Mouse (Mus musculus) inflammation-experienced regulatory T-cells, adult 6 months (primary cell): ENCODE measurements around the gene 4933402D24Rik. TPM values are rescaled to one million over a fixed set of nuclear protein-coding genes. Genes with fewer than 3 reads are reported as not detected.
A peak's percentile ranks its signal among the peaks of the same experiment; 100 is the strongest.

ENCODE experiments used
- ATAC-seq: one replicate; pipeline ENCODE4 v1.8.0; 2017
- polyA plus RNA-seq, 3 experiments: library from polyadenylated mRNA; unstranded; fragments of 100-300 nt; shearing (Covaris generic); gene quantifications; one replicate each; pipeline ENCODE4 v1.2.1; 2017

Gene 4933402D24Rik
- polyA plus RNA-seq = under 1 TPM in 1 of 3 experiments, not detected in 2; 0.26 TPM

DNA sequence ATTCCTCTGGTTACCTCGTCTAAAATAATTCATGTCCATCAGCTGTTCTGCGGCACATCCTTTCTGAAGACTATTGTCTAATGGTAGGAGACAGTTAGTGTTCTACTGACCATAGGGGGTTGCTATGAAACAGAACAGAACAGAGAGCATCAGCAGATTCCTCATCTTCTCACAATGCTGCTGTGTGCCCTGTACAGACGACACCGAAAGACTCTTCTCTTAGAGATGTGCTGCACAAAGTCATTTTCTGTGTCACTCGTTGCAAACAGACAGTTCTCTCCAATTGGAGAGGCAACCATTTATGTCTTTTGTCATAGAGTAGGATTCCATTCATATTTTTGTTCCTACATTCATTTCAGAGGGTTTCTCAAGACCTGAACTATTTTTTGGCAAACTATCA lies at the start of gene 4933402D24Rik:
Gene 4933402D24Rik (minus strand): TSS at position 101 of the 400 bp plus-strand sequence.
- ATAC-seq = no peak

DNA sequence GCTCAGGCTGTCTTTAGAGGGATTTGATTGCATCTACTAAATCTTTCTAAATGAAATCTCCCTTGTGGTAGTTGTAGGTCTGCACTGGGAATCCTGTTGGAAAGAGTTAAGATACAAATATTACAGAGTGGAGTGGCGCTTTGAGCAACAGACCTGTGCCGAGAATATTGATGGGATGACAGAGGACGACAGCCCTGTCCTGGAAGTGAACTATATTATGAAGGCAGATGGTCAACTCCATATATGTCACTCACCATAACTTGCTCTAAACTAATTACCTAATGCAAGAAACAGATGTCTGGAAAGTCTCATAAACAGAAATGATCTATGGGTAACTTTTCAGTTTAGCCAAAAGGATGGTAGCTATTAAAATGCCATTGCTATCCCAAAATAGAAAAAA lies 39.5 kb upstream of the 4933402D24Rik start:
- no peak for ATAC-seq

DNA sequence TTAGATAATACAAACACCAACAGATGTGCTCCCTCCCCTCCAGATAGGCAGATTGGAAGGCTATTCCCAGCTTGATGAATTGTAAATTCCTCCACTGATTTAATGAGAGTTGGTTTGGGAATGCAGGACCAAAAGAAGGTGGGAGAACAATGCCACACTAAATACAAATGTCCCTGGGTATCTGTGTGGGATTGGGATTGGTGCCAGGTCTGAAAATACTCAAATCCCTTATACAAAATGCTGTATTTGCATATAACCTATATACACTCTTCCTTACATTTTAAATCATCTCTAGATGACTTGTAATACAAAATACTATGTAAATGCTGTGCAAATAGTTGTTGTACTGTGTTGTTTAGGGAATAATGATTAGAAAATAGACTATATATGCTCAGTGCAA lies 36.0 kb upstream of the 4933402D24Rik start:
- no peak for ATAC-seq

DNA sequence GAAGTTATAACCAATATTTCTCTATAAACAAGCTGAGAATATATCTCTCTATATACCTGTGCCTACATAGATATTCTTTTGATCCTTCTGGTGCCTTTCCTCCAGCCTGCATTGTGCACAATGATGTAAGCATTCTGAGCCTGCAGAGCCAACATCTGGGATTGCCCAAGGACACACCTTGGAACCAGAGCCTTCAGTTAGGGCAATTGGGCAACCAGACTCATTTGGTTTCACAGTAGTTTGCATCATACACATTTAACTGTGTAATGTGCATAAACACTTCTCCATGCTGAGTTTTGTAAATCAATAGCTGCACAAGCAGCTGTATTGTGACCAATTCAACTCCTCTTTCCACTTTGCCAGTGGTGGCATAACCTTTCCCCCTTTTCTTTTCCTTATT lies 25.3 kb upstream of the 4933402D24Rik start:
- ATAC-seq = no peak

DNA sequence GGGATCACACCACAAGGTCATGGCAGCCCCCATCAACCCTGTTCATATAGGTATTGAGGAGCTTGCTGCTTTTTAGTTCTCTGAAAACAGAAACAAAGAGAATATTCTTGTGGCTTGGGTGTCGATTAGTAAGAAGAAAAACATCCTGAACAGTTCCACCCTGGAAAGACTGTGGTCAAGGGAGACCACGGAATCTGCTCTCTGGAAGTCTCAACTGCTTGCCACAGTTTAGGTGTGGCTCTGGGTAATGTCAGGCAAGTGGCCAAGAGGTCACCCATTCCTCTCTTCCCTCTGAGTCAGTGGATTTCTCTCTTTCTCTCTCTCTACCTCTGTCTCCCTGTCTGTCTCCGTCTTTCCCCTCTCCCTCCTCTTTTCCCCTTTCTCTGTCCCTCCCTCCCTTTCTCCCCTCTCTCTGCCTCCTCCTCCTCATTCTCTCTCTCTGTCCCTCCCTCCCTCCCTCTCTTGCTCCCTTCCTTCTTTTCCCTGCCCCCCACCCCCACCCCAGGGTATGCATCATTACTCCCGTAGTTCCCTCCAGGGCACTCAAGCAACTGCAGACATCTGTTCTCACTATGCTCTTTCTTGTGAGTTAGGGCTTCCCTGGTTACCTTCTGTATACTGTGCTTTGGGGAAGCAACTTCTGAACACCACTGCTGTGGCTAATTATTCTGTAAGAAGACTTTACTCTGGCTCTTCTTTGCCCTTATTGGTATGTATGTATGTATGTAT lies 8.0 kb upstream of the 4933402D24Rik start:
- no peak for ATAC-seq

DNA sequence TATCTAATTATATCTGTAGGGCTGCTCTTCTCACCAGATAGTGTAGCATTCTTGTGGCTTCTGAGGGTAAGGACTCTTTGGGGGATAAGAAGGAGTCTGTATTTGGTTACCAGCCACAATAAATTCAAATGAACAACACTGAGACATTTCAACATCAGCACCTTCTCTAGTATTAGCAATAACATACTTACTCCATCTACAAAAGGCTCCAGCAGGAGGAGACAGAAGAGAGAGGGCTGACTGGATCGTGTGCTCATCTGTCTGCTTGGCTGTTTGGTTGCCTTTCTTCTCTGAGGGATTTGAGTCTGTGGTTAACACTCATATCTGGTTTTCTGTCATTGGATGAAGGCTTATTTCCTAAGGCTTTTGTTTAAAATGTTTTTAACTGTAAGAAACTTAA lies 7.3 kb upstream of the 4933402D24Rik start:
- ATAC-seq = no peak

DNA sequence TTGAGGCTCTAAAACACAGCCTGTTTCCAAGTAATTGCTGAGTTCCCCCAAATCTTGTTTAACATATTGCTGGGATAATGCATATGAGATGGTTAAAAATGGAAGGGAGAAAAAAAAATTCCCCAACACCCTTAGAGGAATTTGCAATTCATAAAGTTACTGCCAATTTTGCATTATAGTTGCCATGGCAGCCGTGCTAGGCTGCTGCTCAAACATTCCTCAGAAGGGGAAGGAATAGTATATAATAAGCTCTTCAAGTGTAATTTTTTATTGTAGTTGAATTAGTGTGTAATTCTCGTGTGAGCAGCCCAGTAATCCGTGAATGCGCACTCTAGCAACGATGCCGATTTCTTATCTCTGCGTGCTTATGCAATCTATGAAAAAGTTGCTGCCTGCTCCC lies 1.2 kb upstream of the 4933402D24Rik start:
- ATAC-seq = no peak

DNA sequence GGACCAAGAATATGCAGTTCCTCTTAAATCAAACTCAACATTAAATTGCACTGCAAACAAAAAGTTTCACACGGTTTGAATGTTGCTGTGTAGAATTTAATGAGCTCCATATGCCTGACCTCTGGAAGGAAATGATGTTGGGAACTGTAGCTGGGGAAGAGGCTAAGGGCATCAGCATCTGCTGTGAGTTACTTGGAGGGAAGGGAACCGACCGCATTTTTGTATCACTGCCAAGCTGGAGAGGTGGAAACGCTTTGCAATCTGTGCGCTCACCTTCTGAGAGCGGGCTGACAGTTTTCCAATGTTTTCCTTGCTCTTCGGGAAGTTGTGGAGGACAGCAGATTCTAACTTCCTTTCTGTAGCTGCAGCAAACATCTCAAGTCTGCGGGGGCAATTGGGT lies 955 bp downstream of the 4933402D24Rik start:
- ATAC-seq = no peak

DNA sequence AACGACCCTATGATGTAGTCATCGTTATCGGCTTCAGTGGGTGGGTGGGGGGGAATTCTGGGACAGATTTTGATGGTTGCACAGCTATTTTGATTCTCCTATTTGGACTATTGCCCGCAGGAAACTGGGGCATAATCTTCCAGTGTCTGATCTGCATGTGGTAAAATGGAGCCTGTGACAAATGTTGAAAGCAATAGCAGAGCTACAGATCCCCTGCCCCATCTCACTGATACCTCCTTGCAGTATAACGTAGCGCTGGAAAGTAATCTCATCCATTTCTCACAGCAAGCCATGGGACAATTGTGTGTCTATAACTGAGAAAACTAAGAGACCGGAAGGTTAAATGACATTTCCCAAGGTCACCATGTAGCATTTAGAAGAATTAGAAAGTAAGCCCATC lies 4.7 kb downstream of the 4933402D24Rik start:
- ATAC-seq = no peak

DNA sequence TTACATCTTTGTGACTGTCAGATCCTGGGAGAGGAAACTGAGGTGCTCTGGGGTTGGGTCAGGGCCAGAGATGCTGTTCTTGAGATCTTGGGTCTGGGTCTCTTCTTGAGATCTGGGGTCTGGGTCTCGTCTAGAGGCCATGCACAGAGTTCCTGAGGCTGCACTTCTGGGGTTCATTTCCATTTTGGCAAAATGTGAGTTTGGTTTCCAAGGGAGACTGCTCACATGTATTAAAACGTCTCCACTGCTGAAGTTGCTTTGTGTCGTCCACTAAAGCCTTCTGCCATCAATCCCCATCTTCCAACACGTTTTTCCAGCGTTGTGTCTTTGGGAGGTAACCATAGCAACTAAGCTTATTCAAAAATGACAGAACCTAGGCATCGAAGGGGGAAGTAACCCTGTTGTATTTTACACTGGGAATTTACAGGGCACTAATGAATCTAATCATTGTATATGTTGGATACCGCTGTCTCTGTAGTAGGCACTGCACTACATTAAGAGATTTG lies 5.1 kb downstream of the 4933402D24Rik start:
- no peak for ATAC-seq

DNA sequence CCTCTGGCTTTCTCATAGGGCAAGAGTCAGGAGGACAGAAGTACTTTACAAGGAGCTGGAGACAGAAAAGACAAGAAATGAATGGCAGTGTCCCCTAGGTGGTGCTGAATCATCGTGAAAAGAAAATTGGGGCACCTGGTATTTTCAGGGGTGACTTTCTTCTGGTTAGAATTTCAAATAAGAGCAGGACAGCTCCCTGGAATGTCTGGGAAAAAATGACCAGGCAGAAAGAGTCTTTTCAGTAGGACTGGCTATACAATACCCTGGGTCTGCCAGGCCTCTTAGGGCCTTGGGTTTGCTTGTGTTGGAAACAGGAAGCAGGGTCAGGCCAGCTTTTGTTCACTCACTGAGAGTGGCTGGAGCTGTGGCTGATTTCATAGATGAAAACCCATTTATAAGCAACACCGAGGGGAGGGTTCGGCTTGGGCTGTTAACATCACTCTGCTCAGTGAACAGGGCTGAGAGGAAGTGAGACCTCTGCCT lies 5.8 kb downstream of the 4933402D24Rik start:
- no peak for ATAC-seq

DNA sequence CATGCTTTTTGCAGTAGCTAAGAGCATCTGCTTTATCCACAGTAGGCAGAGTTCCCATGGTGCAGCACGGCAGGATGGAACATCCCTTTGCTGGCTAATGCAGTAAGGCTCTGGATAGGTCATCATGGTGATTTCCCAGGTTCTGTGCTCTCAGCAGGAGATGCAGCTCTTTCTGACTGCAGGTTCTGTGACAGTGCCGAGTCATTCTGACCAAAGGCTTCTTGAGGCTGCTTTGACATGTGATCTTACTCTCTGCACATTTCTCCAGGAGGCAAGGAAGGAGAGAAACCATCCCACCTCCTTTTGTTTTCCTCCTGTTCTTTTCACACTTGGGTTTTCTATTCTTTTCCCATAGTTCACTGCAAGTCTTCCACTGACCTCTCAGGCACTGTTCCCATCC lies 13.1 kb downstream of the 4933402D24Rik start:
- ATAC-seq = no peak

DNA sequence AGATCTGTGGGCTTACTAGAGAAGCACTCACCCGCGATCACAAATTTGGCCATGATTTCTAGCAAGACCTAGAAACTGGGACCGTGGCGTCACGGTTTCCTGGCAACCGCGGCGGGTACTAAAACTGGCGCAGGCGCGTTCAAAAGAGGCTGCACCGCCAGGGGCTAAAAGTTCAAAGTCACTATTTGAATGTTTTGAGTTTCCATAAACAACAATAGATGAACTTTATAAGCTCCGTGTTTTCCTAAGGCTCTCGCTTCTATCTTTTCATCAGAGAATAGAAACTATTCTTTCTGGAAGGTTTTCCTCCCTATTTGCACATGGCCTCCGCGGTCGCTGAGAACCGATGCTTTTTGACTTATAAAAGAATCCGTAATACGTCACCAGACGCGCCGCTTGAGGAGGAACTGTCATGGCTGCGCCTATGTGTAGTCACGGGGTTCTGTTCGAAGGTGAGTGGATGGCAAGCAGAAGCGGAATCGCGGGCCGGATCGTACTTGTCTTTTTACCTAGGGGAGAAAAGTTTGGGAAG lies 38.8 kb downstream of the 4933402D24Rik start, which contains the start of the genes Mdh1b and Fastkd2:
Gene Mdh1b (minus strand): TSS at position 79 of the 532 bp plus-strand sequence.
Gene Fastkd2 (plus strand): TSS at position 375 of the 532 bp plus-strand sequence.
- ATAC-seq = peak; percentile 99

DNA sequence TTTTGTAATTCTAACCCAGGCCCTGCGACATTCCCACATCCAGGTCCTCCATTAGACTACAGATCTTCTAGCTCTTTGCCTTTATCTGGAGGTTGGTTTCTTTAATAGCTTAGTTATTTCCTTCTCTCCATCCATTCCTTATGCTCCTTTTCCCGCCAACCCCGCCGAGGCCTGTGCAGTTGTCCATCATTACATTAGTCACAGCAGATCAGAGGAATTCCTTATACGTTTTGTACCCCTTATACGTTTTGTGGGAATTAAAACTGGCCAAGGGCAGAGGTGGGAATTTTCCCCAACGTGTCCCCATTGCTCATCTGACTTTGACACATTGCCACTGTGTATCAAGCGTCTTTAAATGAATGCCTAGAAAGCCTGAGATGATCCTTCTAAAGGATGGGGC lies 39.3 kb downstream of the 4933402D24Rik start:
- ATAC-seq = no peak

DNA sequence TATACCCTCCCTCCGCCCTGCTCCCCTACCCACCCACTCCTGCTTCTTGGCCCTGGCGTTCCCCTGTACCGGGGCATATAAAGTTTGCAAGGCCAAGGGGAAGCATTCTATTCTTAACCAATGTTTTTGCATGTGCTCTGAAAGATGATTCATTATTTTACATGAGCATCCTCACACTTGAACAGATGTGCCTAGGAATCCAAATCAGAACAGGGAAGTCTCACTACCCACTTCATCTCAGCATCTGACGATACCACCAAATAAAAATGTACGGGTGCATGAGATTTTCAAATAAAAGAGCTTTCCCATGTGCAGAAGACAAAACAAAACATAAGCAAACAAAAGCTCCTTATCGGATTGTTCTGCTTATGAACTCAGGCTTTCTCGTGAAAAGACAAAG lies 48.9 kb downstream of the 4933402D24Rik start:
- no peak for ATAC-seq

DNA sequence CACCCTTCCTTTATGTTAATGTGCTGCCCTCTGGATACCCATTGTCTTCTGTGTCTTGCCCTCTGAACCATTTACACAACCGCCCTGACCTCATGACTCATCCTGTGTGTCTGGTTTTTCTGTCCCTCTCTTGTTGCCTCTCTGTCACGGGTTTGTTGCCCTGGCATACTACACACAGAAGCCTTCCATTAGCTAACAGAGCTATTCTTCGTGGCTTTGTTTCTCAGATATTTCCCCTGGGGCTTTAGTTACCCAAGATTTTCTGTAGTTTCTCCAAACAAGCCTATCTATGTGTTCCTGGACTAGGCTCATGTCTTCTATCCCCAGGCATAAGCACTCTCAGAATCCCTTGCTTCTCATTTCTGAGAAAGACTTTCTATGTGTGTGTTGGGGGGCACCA lies 60.2 kb downstream of the 4933402D24Rik start:
- no peak for ATAC-seq

DNA sequence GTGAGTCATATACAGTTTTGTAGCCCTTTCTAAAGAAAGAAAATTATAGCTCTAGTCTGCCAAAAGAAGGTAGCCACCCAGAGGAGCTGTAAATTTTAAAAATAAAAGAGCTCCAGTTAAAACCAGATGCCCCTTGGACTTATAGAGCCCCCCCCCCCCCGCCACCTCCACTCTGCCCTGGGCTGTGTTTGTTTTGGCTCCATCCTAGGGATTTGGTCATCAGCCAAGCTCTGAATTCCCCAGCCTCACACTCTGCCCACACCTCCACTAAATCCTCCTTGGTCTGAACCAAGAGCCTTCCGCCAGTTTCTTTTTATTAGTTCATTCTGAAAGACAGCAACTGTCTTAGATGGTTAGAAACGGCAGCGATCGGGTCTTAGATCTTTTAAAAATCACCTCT lies 63.3 kb downstream of the 4933402D24Rik start:
- no peak for ATAC-seq

Other genes with a start within 250 kb of the 4933402D24Rik start
- gene Gm39653, start 153.3 kb downstream of the 4933402D24Rik start, polyA plus RNA-seq = not detected
- gene Dytn, start 82.3 kb downstream of the 4933402D24Rik start, polyA plus RNA-seq = not detected
- gene Mdh1b, start 38.9 kb downstream of the 4933402D24Rik start, polyA plus RNA-seq = not detected
- 10 to 100 TPM; 38.2 to 44.4 (median 42.0) TPM for gene Fastkd2, start 38.7 kb downstream of the 4933402D24Rik start, polyA plus RNA-seq